Mouse (Mus musculus) layer of hippocampus, adult 9-10 months (tissue): ENCODE results near the gene Zfp28.
A peak's percentile ranks its signal among the peaks of the same experiment; 100 is the strongest.

Experiments
- DNase-seq: peaks from one replicate; pipeline ENCODE4 v3.0.0; 2022; ENCODE audit warnings: low spot score

Zfp28 gene

GRCm38 (mm10) chr7:6410043-6410442, 26.9 kb downstream of the Zfp28 start, which contains the start of gene Gm20715:
Gene Gm20715 (plus strand): TSS chr7:6410277.
- DNase-seq, result peak; percentile 62

GRCm38 (mm10) chr7:6414626-6415441, 31.7 kb downstream of the Zfp28 start:
- no peak for DNase-seq

- no peak for DNase-seq
Measured at GRCm38 (mm10) chr7:6415442-6415787, 32.3 kb downstream of the Zfp28 start.

- no peak for DNase-seq
Measured at GRCm38 (mm10) chr7:6419894-6420293, 36.8 kb downstream of the Zfp28 start.

- DNase-seq, result no peak
Measured at GRCm38 (mm10) chr7:6429381-6429780, 46.3 kb downstream of the Zfp28 start.

- DNase-seq, result no peak
Measured at GRCm38 (mm10) chr7:6430342-6430741, 47.2 kb downstream of the Zfp28 start.

GRCm38 (mm10) chr7:6438388-6438787, 55.3 kb downstream of the Zfp28 start, which contains the start of gene Olfr1344:
Gene Olfr1344 (plus strand): TSS chr7:6438688.
- no peak for DNase-seq

GRCm38 (mm10) chr7:6441173-6441572, 58.1 kb downstream of the Zfp28 start:
- DNase-seq, result no peak
